Mouse (Mus musculus) liver, embryonic 13.5 days (tissue): ENCODE measurements around the gene Vps25. TPM values are rescaled to one million over a fixed set of nuclear protein-coding genes. Genes with fewer than 3 reads are reported as not detected.

Experiments used
- ATAC-seq: fragments of 200-750 bp; cut with Nextera tagmentation; 2 replicates; pipeline ENCODE4 v1.8.0; 2017; ENCODE audit warnings: low read depth, mild to moderate bottlenecking, moderate number of reproducible peaks, moderate library complexity
- DNase-seq: peaks from one replicate; pipeline ENCODE4 v3.0.0; 2022
- H3K27ac ChIP-seq: fragments of 300-500 bp; sonication (generic); 2 replicates; pipeline ENCODE4 v1.5.1; 2015; ENCODE audit warnings: moderate library complexity, mild to moderate bottlenecking, inconsistent platforms
- H3K27me3 ChIP-seq: fragments of 300-500 bp; sonication (generic); 2 replicates; pipeline ENCODE4 v1.6.1; 2015; ENCODE audit warnings: mild to moderate bottlenecking, inconsistent platforms
- H3K36me3 ChIP-seq: fragments of 300-500 bp; sonication (generic); 2 replicates; pipeline ENCODE4 v1.6.1; 2015; ENCODE audit warnings: mild to moderate bottlenecking, inconsistent platforms
- H3K4me1 ChIP-seq: fragments of 300-500 bp; sonication (generic); replicated peaks from 2 replicates; pipeline ENCODE4 v1.6.1; 2015; ENCODE audit warnings: inconsistent platforms
- H3K4me2 ChIP-seq: fragments of 300-500 bp; sonication (generic); 2 replicates; pipeline ENCODE4 v1.6.1; 2015; ENCODE audit warnings: inconsistent platforms, mild to moderate bottlenecking, moderate library complexity
- H3K4me3 ChIP-seq: fragments of 300-500 bp; sonication (generic); replicated peaks from 2 replicates; pipeline ENCODE4 v1.5.1; 2015; ENCODE audit warnings: mild to moderate bottlenecking, inconsistent platforms
- H3K9ac ChIP-seq: fragments of 300-500 bp; sonication (generic); 2 replicates; pipeline ENCODE4 v1.6.1; 2015; ENCODE audit warnings: mild to moderate bottlenecking, inconsistent platforms
- H3K9me3 ChIP-seq: fragments of 300-500 bp; sonication (generic); replicated peaks from 2 replicates; pipeline ENCODE4 v1.6.1; 2016; ENCODE audit warnings: inconsistent platforms
- WGBS: fragments of 180-500 bp; shearing (Covaris S2); methylation state at CpG from one replicate; pipeline ENCODE4 v1.1.7; 2015; ENCODE audit not compliant: insufficient replicate concordance; 5-methylcytosine and 5-hydroxymethylcytosine counted together
- polyA plus RNA-seq: library from polyadenylated mRNA; unstranded; fragments of >200 nt; fragmentation: Nextera tagmentation; extraction: Ambion mirVana; gene quantifications from 2 replicates; pipeline ENCODE4 v1.2.1, GENCODE M21; 2015

Vps25 gene
- polyA plus RNA-seq, 1 experiment from 2014 or later = 98.5 TPM

- peak; percentile 27 for DNase-seq
- peak overlapping the region; percentile 92 for H3K9ac ChIP-seq
- peaks cover 88% of the 10 kb centered on the region for H3K4me1 ChIP-seq
- no peaks in the 10 kb centered on the region for H3K9me3 ChIP-seq
- peaks cover 27% of the 10 kb centered on the region for H3K36me3 ChIP-seq
- WGBS = under 1% methylated on average over 30 of the region's 30 CpGs
- peak overlapping the region; percentile 72 for H3K4me3 ChIP-seq
- peak overlapping the region; percentile 99 for H3K4me2 ChIP-seq
- H3K27ac ChIP-seq = peak overlapping the region; percentile 98
- ATAC-seq = no peak
- H3K27me3 ChIP-seq = peaks cover 42% of the 10 kb centered on the region
Observed at GRCm38 (mm10) chr11:101260826-101261380, 7.4 kb downstream of the Vps25 start.

- Histone ChIP-seq H3K4me2 (peak overlapping the region; percentile 99), H3K9ac (peak overlapping the region; percentile 92), H3K27me3 (peaks cover 57% of the 10 kb centered on the region), H3K4me1 (peaks cover 75% of the 10 kb centered on the region), H3K27ac (no peak overlapping the region), H3K9me3 (no peaks in the 10 kb centered on the region), H3K4me3 (peak overlapping the region; percentile 72), H3K36me3 (peaks cover 20% of the 10 kb centered on the region)
- no peak for DNase-seq
- no peak for ATAC-seq
- 8% methylated on average over 24 of the region's 24 CpGs for WGBS
Observed at GRCm38 (mm10) chr11:101262272-101262967, 8.9 kb downstream of the Vps25 start.

- Histone ChIP-seq H3K9me3 (no peaks in the 10 kb centered on the region), H3K27me3 (peaks cover 61% of the 10 kb centered on the region), H3K4me3 (peak overlapping the region; percentile 72), H3K4me1 (peaks cover 71% of the 10 kb centered on the region), H3K27ac (no peak overlapping the region), H3K36me3 (peaks cover 12% of the 10 kb centered on the region), H3K4me2 (peak overlapping the region; percentile 99), H3K9ac (peak overlapping the region; percentile 29; the same call in 1 of the 2 replicates)
- ATAC-seq (no peak), DNase-seq (no peak)
- 17% methylated on average over 32 of the region's 32 CpGs for WGBS
Observed at GRCm38 (mm10) chr11:101263138-101263988, 9.9 kb downstream of the Vps25 start.

- H3K27ac ChIP-seq = no peak overlapping the region
- no peak overlapping the region for H3K9ac ChIP-seq
- no peak for ATAC-seq
- H3K4me3 ChIP-seq = peak overlapping the region; percentile 72
- no peak overlapping the region for H3K4me2 ChIP-seq
- H3K36me3 ChIP-seq = peaks cover 6% of the 10 kb centered on the region
- no peak for DNase-seq
- peaks cover 67% of the 10 kb centered on the region for H3K27me3 ChIP-seq
- 34% methylated on average over 3 of the region's 3 CpGs for WGBS
- peaks cover 71% of the 10 kb centered on the region for H3K4me1 ChIP-seq
- no peaks in the 10 kb centered on the region for H3K9me3 ChIP-seq
Observed at GRCm38 (mm10) chr11:101263989-101264280, 10.4 kb downstream of the Vps25 start.

- Histone ChIP-seq H3K4me2 (peak overlapping the region; percentile 23; the same call in 1 of the 2 replicates), H3K9ac (no peak overlapping the region), H3K27me3 (peaks cover 69% of the 10 kb centered on the region), H3K4me3 (peak overlapping the region; percentile 23), H3K36me3 (peaks cover 4% of the 10 kb centered on the region; the same call in 1 of the 2 replicates), H3K9me3 (no peaks in the 10 kb centered on the region), H3K27ac (no peak overlapping the region), H3K4me1 (peaks cover 71% of the 10 kb centered on the region)
- DNase-seq (no peak), ATAC-seq (no peak)
- WGBS = 13% methylated on average over 31 of the region's 31 CpGs
Observed at GRCm38 (mm10) chr11:101264954-101265471, 11.5 kb downstream of the Vps25 start.

- H3K4me2 ChIP-seq = no peak overlapping the region
- peaks cover 76% of the 10 kb centered on the region for H3K27me3 ChIP-seq
- 47% methylated on average over 6 of the region's 6 CpGs for WGBS
- no peak overlapping the region for H3K27ac ChIP-seq
- peaks cover 71% of the 10 kb centered on the region for H3K4me1 ChIP-seq
- no peak overlapping the region for H3K4me3 ChIP-seq
- H3K9ac ChIP-seq = no peak overlapping the region
- H3K9me3 ChIP-seq = no peaks in the 10 kb centered on the region
- DNase-seq = no peak
- no peak for ATAC-seq
- peaks cover 4% of the 10 kb centered on the region; the same call in 1 of the 2 replicates for H3K36me3 ChIP-seq
Observed at GRCm38 (mm10) chr11:101265906-101266305, 12.4 kb downstream of the Vps25 start.

- Histone ChIP-seq H3K27me3 (peaks cover 50% of the 10 kb centered on the region), H3K9ac (no peak overlapping the region), H3K4me3 (no peak overlapping the region), H3K9me3 (no peaks in the 10 kb centered on the region), H3K27ac (0 out of 2 replicates have a peak overlapping the region, but pooled peaks have one; percentile 14), H3K4me1 (peaks cover 40% of the 10 kb centered on the region), H3K36me3 (peaks cover 4% of the 10 kb centered on the region; the same call in 1 of the 2 replicates), H3K4me2 (no peak overlapping the region)
- DNase-seq = no peak
- 19% methylated on average over 10 of the region's 10 CpGs for whole genome bisulfite sequencing
- ATAC-seq = peak; percentile 74
Observed at GRCm38 (mm10) chr11:101269577-101270116, 16.1 kb downstream of the Vps25 start.

GRCm38 (mm10) chr11:101272446-101272845 lies 18.9 kb downstream of the Vps25 start:
- H3K36me3 ChIP-seq = peaks cover 21% of the 10 kb centered on the region
- no peaks in the 10 kb centered on the region for H3K9me3 ChIP-seq
- ATAC-seq = no peak
- H3K9ac ChIP-seq = no peak overlapping the region
- 80% methylated on average over 3 of the region's 3 CpGs for WGBS
- H3K4me3 ChIP-seq = no peak overlapping the region
- H3K4me2 ChIP-seq = no peak overlapping the region
- DNase-seq = no peak
- no peak overlapping the region for H3K27ac ChIP-seq
- H3K27me3 ChIP-seq = peaks cover 22% of the 10 kb centered on the region
- peaks cover 49% of the 10 kb centered on the region for H3K4me1 ChIP-seq

- Histone ChIP-seq H3K4me1 (peaks cover 43% of the 10 kb centered on the region), H3K9ac (no peak overlapping the region), H3K4me3 (no peak overlapping the region), H3K4me2 (no peak overlapping the region), H3K36me3 (peaks cover 20% of the 10 kb centered on the region), H3K27ac (no peak overlapping the region), H3K9me3 (no peaks in the 10 kb centered on the region), H3K27me3 (0 out of 2 replicates have a peak, but pooled peaks cover 9% of the 10 kb centered on the region)
- ATAC-seq = no peak
- no peak for DNase-seq
- WGBS = 79% methylated on average over 4 of the region's 4 CpGs
Observed at GRCm38 (mm10) chr11:101275309-101275708, 21.8 kb downstream of the Vps25 start.

- H3K4me3 ChIP-seq = peak overlapping the region; percentile 78
Observed at GRCm38 (mm10) chr11:101276319-101277070, 23.0 kb downstream of the Vps25 start.

More at GRCm38 (mm10) chr11:101276319-101277070, 23.0 kb downstream of the Vps25 start:
- peaks cover 35% of the 10 kb centered on the region for H3K4me1 ChIP-seq
- no peaks in the 10 kb centered on the region for H3K9me3 ChIP-seq
- peaks cover 20% of the 10 kb centered on the region for H3K36me3 ChIP-seq
- H3K27me3 ChIP-seq = no peaks in the 10 kb centered on the region
- DNase-seq (no peak), ATAC-seq (no peak)
- H3K4me2 ChIP-seq = peak overlapping the region; percentile 90
- WGBS = 64% methylated on average over 27 of the region's 27 CpGs
- H3K27ac ChIP-seq = peak overlapping the region; percentile 83; the same call in 1 of the 2 replicates
- H3K9ac ChIP-seq = peak overlapping the region; percentile 86
